Mouse (Mus musculus) brain, embryonic 18.5 days (tissue): ENCODE measurements around the gene Gm27179.
"Not testable (repeated sequence)": the region's sequence is repeated elsewhere in the genome, so short reads cannot be mapped to it uniquely, and the experiment has no call there.

Experiments
- DNase-seq: peaks from one replicate; pipeline ENCODE4 v3.0.0-alpha.2; 2012; ENCODE audit warnings: low read depth, low spot score

Gene Gm27179

GRCm38 (mm10) chr14:69512449-69512848 is at the start of gene Gm27179:
Gene Gm27179 (minus strand): TSS chr14:69512549.
- DNase-seq, result not testable (repeated sequence)

- not testable (repeated sequence) for DNase-seq
Measured at GRCm38 (mm10) chr14:69557550-69557949, 45.2 kb upstream of the Gm27179 start.

- DNase-seq, result not testable (repeated sequence)
Measured at GRCm38 (mm10) chr14:69556820-69557219, 44.5 kb upstream of the Gm27179 start.

- not testable (repeated sequence) for DNase-seq
Measured at GRCm38 (mm10) chr14:69555110-69555831, 42.9 kb upstream of the Gm27179 start, which contains the start of gene Entpd4b. Gene Entpd4b (plus strand): TSS chr14:69555424.

GRCm38 (mm10) chr14:69547310-69547709 is 35.0 kb upstream of the Gm27179 start:
- DNase-seq, result not testable (repeated sequence)

- DNase-seq, result not testable (repeated sequence)
Measured at GRCm38 (mm10) chr14:69545052-69545451, 32.7 kb upstream of the Gm27179 start.

GRCm38 (mm10) chr14:69544033-69544432 is 31.7 kb upstream of the Gm27179 start:
- DNase-seq, result not testable (repeated sequence)

- DNase-seq, result not testable (repeated sequence)
Measured at GRCm38 (mm10) chr14:69542695-69543094, 30.3 kb upstream of the Gm27179 start.

- DNase-seq, result not testable (repeated sequence)
Measured at GRCm38 (mm10) chr14:69540113-69540512, 27.8 kb upstream of the Gm27179 start.

GRCm38 (mm10) chr14:69536539-69536938 is 24.2 kb upstream of the Gm27179 start:
- DNase-seq, result not testable (repeated sequence)

GRCm38 (mm10) chr14:69526202-69526601 is 13.9 kb upstream of the Gm27179 start:
- not testable (repeated sequence) for DNase-seq

- not testable (repeated sequence) for DNase-seq
Measured at GRCm38 (mm10) chr14:69523001-69523400, 10.7 kb upstream of the Gm27179 start.

- not testable (repeated sequence) for DNase-seq
Measured at GRCm38 (mm10) chr14:69520810-69521209, 8.5 kb upstream of the Gm27179 start.

- DNase-seq, result not testable (repeated sequence)
Measured at GRCm38 (mm10) chr14:69507000-69507399, 5.3 kb downstream of the Gm27179 start.

GRCm38 (mm10) chr14:69503174-69503573 is 9.2 kb downstream of the Gm27179 start, which contains the start of gene Gm16867:
Gene Gm16867 (minus strand): TSS chr14:69503362.
- not testable (repeated sequence) for DNase-seq

- DNase-seq, result not testable (repeated sequence)
Measured at GRCm38 (mm10) chr14:69502440-69503150, 9.8 kb downstream of the Gm27179 start.

GRCm38 (mm10) chr14:69496259-69496658 is 16.1 kb downstream of the Gm27179 start:
- DNase-seq, result not testable (repeated sequence)

- not testable (repeated sequence) for DNase-seq
Measured at GRCm38 (mm10) chr14:69494946-69495345, 17.4 kb downstream of the Gm27179 start.

GRCm38 (mm10) chr14:69494522-69494921 is 17.8 kb downstream of the Gm27179 start:
- not testable (repeated sequence) for DNase-seq

GRCm38 (mm10) chr14:69488001-69488400 is 24.3 kb downstream of the Gm27179 start:
- not testable (repeated sequence) for DNase-seq

GRCm38 (mm10) chr14:69485466-69486135 is 26.7 kb downstream of the Gm27179 start:
- not testable (repeated sequence) for DNase-seq
